Mouse (Mus musculus): ENCODE results near the gene Ankrd50.

- TF ChIP-seq GATA1 (IDR thresholded peaks at IDR 0.05; ENCODE audit: low read length) = no peak
- no peak for TF ChIP-seq TAL1 (IDR thresholded peaks at IDR 0.05; ENCODE audit: low read length)
Measured at GRCm38 (mm10) chr3:38501739-38502138, 17.1 kb upstream of the Ankrd50 start.

All from erythroblast, embryonic 14.5 days (primary cell).